ENCODE assay signal across 8 mouse cellular contexts in genomic region chr2:180581002-180581401, GRCm38 (mm10). TPM values are rescaled to one million over a fixed set of nuclear protein-coding genes. Genes with fewer than 3 reads are reported as not detected.
DNase-seq lines count a peak whose midpoint lies in the region; ATAC-seq and TF ChIP-seq lines count a peak whose summit lies in the region.

Gene Mrgbp (plus strand): TSS chr2:180581304.

- no peaks in the 10 kb centered on the region for H3K9me3 ChIP-seq in heart, embryonic 15.5 days (replicated peaks)
- H3K9me3 ChIP-seq in midbrain, embryonic 12.5 days = no peaks in the 10 kb centered on the region

- H3K4me3 ChIP-seq in testis, adult 2 months (ENCODE audit: control insufficient read depth, low read depth, low read length) = peak within 1 kb of the TSS; percentile 89
- H3K4me3 ChIP-seq in heart, embryonic 15.5 days = no peak within 1 kb of the TSS
- H3K4me3 ChIP-seq in midbrain, embryonic 12.5 days = no peak within 1 kb of the TSS

- TF ChIP-seq CTCF in testis, adult 2 months (IDR thresholded peaks at IDR 0.05; ENCODE audit: control insufficient read depth, insufficient read depth, insufficient replicate concordance, low read depth, low read length) = no peak

- H3K27ac ChIP-seq in testis, adult 2 months (ENCODE audit: control insufficient read depth, insufficient read depth, low read depth, low read length) = no peak within 1 kb of the TSS
- no peak within 1 kb of the TSS for H3K27ac ChIP-seq in heart, embryonic 15.5 days
- no peak within 1 kb of the TSS for H3K27ac ChIP-seq in midbrain, embryonic 12.5 days (replicated peaks)

- TF ChIP-seq POLR2A in testis, adult 2 months (IDR thresholded peaks at IDR 0.05; ENCODE audit: control insufficient read depth, low read depth, low read length) = peak; percentile 7; the same call in 1 of the 2 replicates

- intact Hi-C loops in left cerebral cortex, postnatal 25 days (cut with DNase I) = no loop called here
- intact Hi-C loops in gastrocnemius, postnatal 36 days (cut with DNase I) = loop anchor here (5.0 kb wide), 1 partner anchor 166 kb away; no protein-coding TSS in a partner anchor

- 66% methylated on average over 3 of the region's 3 CpGs for WGBS in heart, embryonic 15.5 days
- 76% methylated on average over 3 of the region's 3 CpGs for WGBS in midbrain, embryonic 12.5 days

- no peak within 1 kb of the TSS for H3K4me2 ChIP-seq in heart, embryonic 15.5 days
- no peak within 1 kb of the TSS for H3K4me2 ChIP-seq in midbrain, embryonic 12.5 days (replicated peaks)

- H3K4me1 ChIP-seq in testis, adult 2 months (ENCODE audit: control insufficient read depth, insufficient read depth, low read length) = peaks cover 5% of the 10 kb centered on the region
- peaks cover 18% of the 10 kb centered on the region for H3K4me1 ChIP-seq in heart, embryonic 15.5 days (replicated peaks)
- peaks cover 18% of the 10 kb centered on the region for H3K4me1 ChIP-seq in midbrain, embryonic 12.5 days

- no peaks in the 10 kb centered on the region for H3K36me3 ChIP-seq in testis, adult 2 months (ENCODE audit: control insufficient read depth, insufficient read depth, low read length)
- H3K36me3 ChIP-seq in heart, embryonic 15.5 days = peaks cover 14% of the 10 kb centered on the region
- peaks cover 17% of the 10 kb centered on the region for H3K36me3 ChIP-seq in midbrain, embryonic 12.5 days

- no peak within 1 kb of the TSS for H3K9ac ChIP-seq in heart, embryonic 15.5 days
- no peak within 1 kb of the TSS for H3K9ac ChIP-seq in midbrain, embryonic 12.5 days (replicated peaks)

- no peak for ATAC-seq in common myeloid progenitor, adult 5-6 weeks (replicated peaks; ENCODE audit: low read depth, poor library complexity, severe bottlenecking)
- no peak for ATAC-seq in heart, embryonic 15.5 days (replicated peaks; ENCODE audit: insufficient number of reproducible peaks, insufficient read depth, low FRiP score, low read depth)
- ATAC-seq in midbrain, embryonic 12.5 days (ENCODE audit: low FRiP score, low read depth) = no peak

- H3K27me3 ChIP-seq in testis, adult 2 months (ENCODE audit: control insufficient read depth, insufficient read depth, low read length) = no peaks in the 10 kb centered on the region
- peaks cover 8% of the 10 kb centered on the region; the same call in 1 of the 2 replicates for H3K27me3 ChIP-seq in heart, embryonic 15.5 days
- H3K27me3 ChIP-seq in midbrain, embryonic 12.5 days = peaks cover 14% of the 10 kb centered on the region

- no peak for DNase-seq in testis, postnatal 14 days (ENCODE audit: low spot score)
- no peak for DNase-seq in left cerebral cortex, postnatal 25 days (ENCODE audit: low spot score in 2 of 2)
- DNase-seq in right cerebral cortex, postnatal 25 days = no peak
- DNase-seq in gastrocnemius, postnatal 36 days = no peak

RNA-seq across cellular contexts. Expression of gene Mrgbp, which starts in this region (rescaled TPM):
- polyA plus RNA-seq in testis, adult 2 months (2012; rRNA removed) = 80.1 and 81.9 TPM in 2 replicates
- total RNA-seq in common myeloid progenitor, adult 5-6 weeks (2017) = 31.9 and 43.0 TPM in 2 replicates
- polyA plus RNA-seq in heart, embryonic 15.5 days (2015; fragmentation: Nextera tagmentation; extraction: Ambion mirVana) = 22.3 and 24.3 TPM in 2 replicates
- total RNA-seq in left cerebral cortex, postnatal 25 days (2021) = 10 to 100 TPM; 15.5 to 20.1 TPM
- polyA plus RNA-seq in midbrain, embryonic 12.5 days (2016; fragmentation: Nextera tagmentation; extraction: Ambion mirVana) = 46.8 and 49.0 TPM in 2 replicates
- 1 to 10 TPM; 4.2 to 5.3 TPM for total RNA-seq in gastrocnemius, postnatal 36 days (2021)
